Mouse (Mus musculus) C2C12 (cell line): ENCODE results near the gene Trdmt1.

ENCODE experiments used
- CEBPB ChIP-seq: IDR thresholded peaks from one replicate; pipeline ENCODE4 v1.6.1; 2011; ENCODE audit warnings: low read depth, mild to moderate bottlenecking, control low read depth, moderate library complexity
- CTCF ChIP-seq: IDR thresholded peaks from one replicate; pipeline ENCODE4 v1.5.1; 2011; ENCODE audit not compliant: control insufficient read depth, insufficient read depth, insufficient read length
- FOSL1 ChIP-seq: IDR thresholded peaks from one replicate; pipeline ENCODE4 v1.8.0; 2011; ENCODE audit warnings: mild to moderate bottlenecking, low read length; ENCODE audit not compliant: poor library complexity, insufficient read depth, severe bottlenecking
- MAX ChIP-seq: IDR thresholded peaks from one replicate; pipeline ENCODE4 v1.6.1; 2011; ENCODE audit warnings: mild to moderate bottlenecking, control low read depth
- MYOD1 ChIP-seq: IDR thresholded peaks from one replicate; pipeline ENCODE4 v1.6.1; 2011; ENCODE audit warnings: low read depth; ENCODE audit not compliant: control insufficient read depth, insufficient read length
- MYOG ChIP-seq: IDR thresholded peaks from one replicate; pipeline ENCODE4 v1.6.1; 2011; ENCODE audit not compliant: control insufficient read depth, insufficient read length; ENCODE audit errors: extremely low read depth
- USF1 ChIP-seq: IDR thresholded peaks from one replicate; pipeline ENCODE4 v1.6.1; 2011; ENCODE audit warnings: low read depth, mild to moderate bottlenecking, control low read depth, moderate library complexity

DNA sequence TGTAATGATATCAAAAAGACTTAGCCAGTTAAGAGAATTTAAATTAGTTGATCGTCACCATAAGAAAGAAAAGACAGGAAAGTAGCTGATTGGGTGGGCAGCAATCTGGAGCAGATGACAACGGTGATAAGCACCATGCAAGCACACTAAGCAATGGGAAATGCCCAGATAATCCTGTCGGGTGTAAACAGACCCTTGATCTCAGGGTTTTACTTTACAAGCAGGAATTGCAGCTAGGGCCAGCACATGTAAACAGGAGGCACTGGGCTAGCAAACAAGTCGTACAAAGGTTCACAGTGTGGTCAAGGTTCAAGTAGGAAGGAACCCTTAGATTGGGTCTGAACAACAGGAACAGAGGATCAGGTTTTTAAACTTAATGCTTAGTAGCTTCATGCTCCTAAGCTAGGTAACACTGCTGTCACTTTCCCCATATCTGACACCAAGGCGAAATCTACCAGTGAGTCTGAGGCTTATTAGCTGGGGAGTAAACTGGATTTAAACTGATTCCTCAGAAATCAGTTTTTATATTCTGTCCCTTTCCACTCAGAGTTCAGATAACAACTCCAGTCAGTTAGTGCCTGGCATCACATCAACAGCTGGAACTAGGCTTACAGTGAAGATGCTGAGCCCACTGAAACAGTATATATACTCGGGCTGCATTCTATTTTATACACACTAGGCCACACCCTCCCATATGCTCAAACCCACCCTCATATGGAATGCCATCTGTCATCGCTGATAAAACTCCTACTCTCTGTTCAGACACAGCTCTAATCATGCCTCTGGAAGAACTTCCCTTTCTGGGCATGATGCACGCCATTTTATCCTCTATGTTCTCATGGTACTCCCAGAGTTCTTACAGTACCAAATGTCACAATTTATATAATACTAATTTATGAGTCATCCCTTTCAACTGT, 20.7 kb downstream of the Trdmt1 start:
- TF ChIP-seq USF1 (no peak), MAX (no peak), MYOD1 (no peak), CTCF (no peak), MYOG (no peak), FOSL1 (no peak), CEBPB (no peak)
